Mouse (Mus musculus) left cerebral cortex, adult 8-10 months (tissue): Measurements from ENCODE around the gene Smpdl3b. TPM values are rescaled to one million over a fixed set of nuclear protein-coding genes. Genes with fewer than 3 reads are reported as not detected.

Source experiments
- DNase-seq, 2 experiments: peaks; one replicate each; pipeline ENCODE4 v3.0.0; 2022; ENCODE audit warnings: low spot score in 2 of 2
- total RNA-seq, 4 experiments: library from RNA; stranded (reverse); gene quantifications; 2 replicates each; pipeline ENCODE4 v1.2.4; 2022

Smpdl3b gene
- total RNA-seq, 4 experiments from 2014 or later = 4.6 to 6.9 (median 6.2) TPM

DNA sequence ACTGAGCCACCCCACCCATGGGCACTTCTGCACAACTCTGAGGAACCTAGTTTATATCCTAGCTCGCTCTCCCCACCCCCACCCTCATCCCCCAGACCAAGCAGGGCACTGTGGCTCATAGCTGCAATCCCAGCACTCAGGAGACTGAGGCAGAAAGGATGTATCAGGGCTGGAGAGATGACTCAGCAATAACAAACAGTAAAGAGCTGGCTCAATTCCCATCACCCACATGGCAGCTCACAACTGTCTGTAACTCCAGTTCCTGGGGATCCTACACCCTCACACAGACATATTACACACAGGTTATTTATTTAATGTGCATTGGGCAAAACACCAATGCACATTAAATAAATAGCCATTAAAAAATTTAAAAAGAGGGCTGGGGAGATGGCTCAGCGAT lies 21.7 kb downstream of the Smpdl3b start:
- DNase-seq = no peak

DNA sequence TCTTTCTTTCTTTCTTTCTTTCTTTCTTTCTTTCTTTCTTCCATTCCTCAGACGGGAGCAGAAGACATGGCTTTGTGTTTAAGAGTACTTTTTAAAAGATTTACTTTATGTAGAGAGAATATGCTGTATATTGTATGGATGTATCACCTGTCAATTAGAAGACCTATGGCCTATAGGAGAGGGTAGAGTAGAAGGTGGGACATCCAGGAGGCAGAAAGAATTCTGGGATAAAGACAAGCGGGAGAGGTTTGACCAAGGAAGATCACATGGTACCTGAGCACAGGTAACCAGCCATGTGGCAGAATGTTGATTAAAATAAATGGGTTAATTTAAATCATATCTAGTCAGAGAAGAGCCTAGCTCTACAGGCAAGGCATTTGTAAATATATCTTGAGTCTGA lies 22.3 kb downstream of the Smpdl3b start:
- no peak for DNase-seq

DNA sequence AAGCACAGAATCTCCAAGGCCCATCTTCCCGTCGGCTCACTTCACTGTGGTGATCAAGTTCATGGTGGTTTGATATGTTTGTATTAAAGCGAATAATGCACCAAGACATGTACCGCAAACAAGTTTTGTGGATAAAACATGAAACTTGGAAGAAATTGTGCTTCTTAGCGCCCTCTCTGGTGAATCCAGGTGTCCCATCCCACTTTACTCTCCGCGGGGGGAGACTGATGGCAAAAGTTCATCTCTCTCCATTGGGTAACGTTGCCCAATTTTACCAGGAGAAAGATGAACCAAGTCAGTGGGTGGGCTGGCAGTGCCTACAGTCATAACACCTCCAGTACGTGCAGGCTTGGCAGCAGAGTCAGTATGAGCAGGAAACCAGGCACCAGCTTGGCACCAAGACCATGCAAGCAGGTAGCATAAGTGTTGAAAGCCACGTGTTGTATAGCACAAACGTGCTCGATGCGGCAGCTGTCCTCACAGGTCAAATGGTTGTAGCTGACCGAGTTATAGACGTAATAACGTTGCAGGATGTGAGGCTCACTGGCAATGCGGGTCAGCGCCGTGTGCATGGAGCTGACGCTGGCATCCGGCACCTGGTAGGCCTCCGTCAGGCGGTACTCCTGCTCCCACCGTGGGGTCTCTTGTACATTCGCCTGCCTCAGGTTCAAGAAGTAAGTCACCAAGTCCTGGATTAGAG lies 23.8 kb downstream of the Smpdl3b start:
- no peak for DNase-seq

DNA sequence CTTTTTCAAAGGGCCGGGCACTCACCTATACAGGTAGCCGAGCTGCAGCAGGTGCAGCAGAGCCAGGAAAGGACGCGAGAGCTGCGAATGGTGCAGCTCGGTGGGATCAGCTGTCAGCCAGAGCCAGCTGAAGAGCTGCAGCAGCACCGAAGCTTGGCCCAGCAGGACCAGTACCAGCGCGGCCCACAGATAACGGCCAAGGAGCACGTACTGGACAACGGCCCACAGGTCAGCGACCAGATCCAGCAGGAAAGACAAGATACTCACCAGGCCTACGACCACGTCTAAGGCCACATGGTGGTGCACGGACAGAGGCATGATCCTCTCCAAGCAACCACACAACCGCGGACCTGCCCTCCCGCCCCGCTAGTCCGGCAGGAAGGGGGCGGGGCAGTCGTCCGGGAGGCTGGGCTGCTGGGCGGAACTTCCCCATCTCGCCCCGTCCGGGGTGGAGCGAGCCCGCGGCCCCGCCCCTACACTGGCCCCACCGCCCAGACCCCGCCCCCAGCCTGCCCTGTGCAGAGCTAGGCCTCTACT lies 24.8 kb downstream of the Smpdl3b start, which contains the start of gene Xkr8:
TSS of gene Xkr8 (minus strand) at position 399 of the 537 bp plus-strand sequence.
- DNase-seq = peak in 1 of 2 experiments; percentile 56

DNA sequence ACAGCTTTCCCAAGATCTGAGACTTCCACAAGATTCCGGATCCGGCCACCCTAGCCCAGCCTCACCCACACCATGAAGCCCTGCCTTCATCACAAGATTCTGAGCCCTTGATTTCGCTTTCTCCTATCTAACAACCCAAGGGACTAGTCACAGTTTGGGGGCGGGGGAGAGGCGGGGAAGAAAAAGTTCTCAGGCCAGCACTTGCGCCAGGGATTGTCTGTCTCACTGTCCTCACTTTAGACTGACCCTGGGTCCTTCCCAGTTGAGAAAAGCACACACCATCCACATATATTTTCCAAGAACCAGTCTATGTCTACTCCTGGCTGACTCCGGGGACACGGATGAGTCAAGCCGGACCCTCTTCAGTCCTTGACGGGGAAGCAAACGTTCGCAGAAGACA lies 25.4 kb downstream of the Smpdl3b start:
- DNase-seq = no peak

DNA sequence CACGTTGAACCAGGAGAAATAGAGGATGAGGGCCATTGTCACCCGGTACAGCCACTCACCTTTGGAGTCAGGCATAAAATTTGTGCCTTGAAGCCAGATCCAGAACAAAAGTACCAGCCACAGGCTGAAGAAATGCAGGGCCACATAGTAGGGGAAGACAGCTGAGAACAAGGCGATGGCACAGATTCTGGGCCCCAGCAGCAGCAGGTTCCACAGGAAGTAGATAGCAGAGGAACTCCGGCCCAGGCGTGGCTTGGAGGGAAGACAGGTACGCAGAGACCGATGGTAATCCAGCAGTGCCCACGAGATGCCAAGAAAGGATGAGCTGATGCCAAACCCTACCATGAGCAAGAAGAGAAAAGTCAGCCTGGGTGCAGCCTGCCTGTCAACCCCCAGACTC lies 28.8 kb downstream of the Smpdl3b start:
- DNase-seq = no peak

DNA sequence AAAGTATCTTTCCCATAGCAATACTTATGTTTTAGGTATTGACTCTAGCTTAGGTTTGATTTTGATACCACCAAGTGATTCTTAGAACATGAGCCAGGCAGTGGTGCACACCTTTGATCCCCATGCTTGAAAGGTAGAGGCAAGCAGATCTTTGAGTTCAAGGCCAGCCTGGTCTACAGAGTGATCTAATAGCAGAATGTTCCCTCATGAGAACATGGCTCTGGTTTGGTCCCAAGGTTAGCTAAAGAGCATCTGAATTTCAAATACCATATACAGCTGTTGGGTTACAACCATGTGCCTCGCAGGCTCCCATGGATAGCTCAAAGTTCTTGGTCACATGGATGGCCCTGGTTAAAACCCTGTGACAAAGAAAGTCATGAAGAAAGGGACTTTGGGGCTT lies 38.8 kb downstream of the Smpdl3b start:
- DNase-seq = no peak

DNA sequence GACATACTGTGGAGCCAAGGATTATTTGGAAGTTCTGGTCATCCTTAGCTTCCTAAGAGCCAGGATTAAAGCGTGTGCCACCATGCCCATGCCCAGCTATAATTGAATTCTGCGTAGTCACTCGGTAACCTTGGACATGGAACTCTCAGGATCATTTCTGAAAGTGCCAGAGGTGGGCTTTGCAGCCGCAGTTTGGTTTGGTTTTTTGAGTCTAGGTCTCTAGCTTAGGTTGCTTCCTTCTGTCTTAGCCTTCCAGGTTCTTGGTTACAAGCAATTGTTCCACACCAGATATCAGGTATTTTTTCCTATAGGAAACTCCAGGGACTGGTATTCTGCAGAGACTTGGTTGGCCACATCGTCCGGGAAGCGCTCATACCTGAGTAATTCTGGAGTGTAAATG lies 43.9 kb downstream of the Smpdl3b start:
- DNase-seq = no peak

DNA sequence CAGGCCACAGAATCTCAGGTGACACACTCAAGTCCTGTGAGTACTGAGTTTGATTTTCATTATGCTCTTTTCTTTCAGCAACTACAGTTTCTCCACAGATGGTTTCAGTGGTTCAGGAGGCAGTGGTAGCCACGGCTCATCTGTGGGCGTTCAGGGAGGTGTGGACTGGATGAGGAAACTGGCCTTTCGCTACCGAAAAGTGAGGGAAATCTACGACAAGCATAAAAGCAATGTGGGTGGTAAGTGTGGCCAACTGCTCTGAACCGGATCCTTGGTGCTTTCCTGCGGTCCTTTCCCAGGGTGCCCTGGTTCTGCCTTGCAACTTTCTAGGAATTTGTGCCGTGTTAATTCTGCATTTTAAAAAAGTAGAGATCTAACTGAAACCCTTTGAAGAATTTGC lies 50.2 kb downstream of the Smpdl3b start:
- DNase-seq = no peak

DNA sequence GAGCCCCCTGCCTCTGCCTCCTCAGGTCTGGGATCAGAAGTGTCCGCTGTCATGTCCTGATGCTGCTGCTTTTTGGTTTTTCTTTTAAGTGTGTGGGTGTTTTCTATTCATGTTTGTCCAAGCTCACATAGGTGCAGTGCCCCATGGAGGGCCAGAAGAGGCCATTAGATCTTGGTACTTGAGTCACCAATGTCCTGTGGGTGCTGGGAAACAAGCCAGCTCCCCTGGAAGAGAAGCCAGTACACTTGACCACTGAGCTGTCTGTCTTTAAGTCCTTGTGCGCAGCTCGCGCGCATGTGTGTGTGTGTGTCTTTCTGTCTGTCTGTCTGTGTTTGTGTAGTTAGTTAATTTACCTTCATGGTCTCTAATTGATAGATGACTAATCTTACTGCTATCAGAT lies 55.0 kb downstream of the Smpdl3b start:
- DNase-seq = no peak

DNA sequence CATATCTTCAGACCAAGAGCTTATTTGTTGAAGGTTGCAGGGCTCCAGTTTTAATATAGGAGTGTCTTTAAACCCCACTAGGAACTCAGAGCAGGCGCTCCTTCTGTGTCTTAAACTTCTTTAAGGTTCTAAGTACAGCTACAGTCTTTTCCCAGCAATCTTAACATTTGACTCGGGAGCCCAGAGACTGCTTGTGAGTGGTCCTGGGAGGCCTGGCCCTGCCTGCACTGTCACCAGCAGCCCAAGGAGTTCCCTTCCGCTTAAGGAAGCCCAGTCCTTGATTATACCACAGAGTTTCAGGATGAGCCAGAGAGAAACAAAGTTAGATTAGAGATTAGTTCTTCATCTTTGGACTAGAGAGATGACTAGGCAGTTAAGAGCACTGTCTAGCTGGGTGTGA lies 63.7 kb downstream of the Smpdl3b start:
- no peak for DNase-seq

DNA sequence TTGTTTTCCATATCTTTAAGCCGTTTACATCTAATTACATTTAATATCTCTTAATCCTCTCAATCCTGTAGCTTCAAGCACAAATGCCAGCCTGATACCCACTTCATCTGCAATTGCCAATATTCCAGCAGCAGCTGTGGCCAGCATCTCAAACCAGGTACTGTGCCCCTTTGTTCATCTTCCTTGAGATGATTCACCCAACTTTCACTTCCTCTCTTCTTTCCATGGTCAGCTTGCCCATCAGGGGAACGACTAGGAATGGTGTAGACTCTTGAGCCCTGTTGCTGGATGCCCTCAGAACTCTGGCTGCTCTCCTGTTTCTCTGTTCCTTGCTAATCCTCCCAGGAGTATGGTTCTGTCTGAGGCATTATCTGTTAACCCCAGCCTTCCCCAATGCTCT lies 67.4 kb downstream of the Smpdl3b start:
- DNase-seq = no peak

Other genes with a start within 250 kb of the Smpdl3b start
- gene Sesn2, start 246.8 kb downstream of the Smpdl3b start, total RNA-seq = 10 to 100 TPM in 2 of 4 experiments, 1 to 10 TPM in 2; 9.7 to 12.3 (median 10.1) TPM
- gene Atpif1, start 223.6 kb downstream of the Smpdl3b start, total RNA-seq = 100 to 1,000 TPM; 377 to 510 (median 435) TPM
- 100 to 1,000 TPM in 2 of 4 experiments, 10 to 100 TPM in 2; 97.8 to 114 (median 101) TPM for gene Dnajc8, start 221.7 kb downstream of the Smpdl3b start, total RNA-seq
- 1 to 10 TPM; 1.1 to 3.0 (median 1.8) TPM for gene Ptafr, start 193.2 kb downstream of the Smpdl3b start, total RNA-seq
- 10 to 100 TPM; 29.2 to 36.5 (median 32.4) TPM for gene Eya3, start 118.3 kb downstream of the Smpdl3b start, total RNA-seq
- 1 to 10 TPM; 3.4 to 6.6 (median 4.9) TPM for gene Xkr8, start 24.7 kb downstream of the Smpdl3b start, total RNA-seq
- gene Rpa2, start 11.1 kb upstream of the Smpdl3b start, total RNA-seq = 10 to 100 TPM; 14.5 to 18.1 (median 15.5) TPM
- gene Themis2, start 39.1 kb upstream of the Smpdl3b start, total RNA-seq = 1 to 10 TPM in 2 of 4 experiments, under 1 TPM in 2; 0.70 to 2.3 (median 1.5) TPM
- gene Ppp1r8, start 85.9 kb upstream of the Smpdl3b start, total RNA-seq = 10 to 100 TPM; 37.8 to 43.7 (median 42.0) TPM
- gene Stx12, start 127.3 kb upstream of the Smpdl3b start, total RNA-seq = 100 to 1,000 TPM in 1 of 4 experiments, 10 to 100 TPM in 3; 97.6 to 103 (median 98.8) TPM
- gene Fam76a, start 165.3 kb upstream of the Smpdl3b start, total RNA-seq = 10 to 100 TPM; 46.4 to 64.0 (median 61.0) TPM
- gene Fgr, start 216.8 kb upstream of the Smpdl3b start, total RNA-seq = 1 to 10 TPM in 2 of 4 experiments, under 1 TPM in 2; 0.17 to 1.1 (median 0.82) TPM